Mouse (Mus musculus): Measurements from ENCODE around the gene Ncf1. TPM values are rescaled to one million over a fixed set of nuclear protein-coding genes. Genes with fewer than 3 reads are reported as not detected.

The Ncf1 gene
- polyA plus RNA-seq, 1 experiment from 2014 or later = 2.4 TPM

DNA sequence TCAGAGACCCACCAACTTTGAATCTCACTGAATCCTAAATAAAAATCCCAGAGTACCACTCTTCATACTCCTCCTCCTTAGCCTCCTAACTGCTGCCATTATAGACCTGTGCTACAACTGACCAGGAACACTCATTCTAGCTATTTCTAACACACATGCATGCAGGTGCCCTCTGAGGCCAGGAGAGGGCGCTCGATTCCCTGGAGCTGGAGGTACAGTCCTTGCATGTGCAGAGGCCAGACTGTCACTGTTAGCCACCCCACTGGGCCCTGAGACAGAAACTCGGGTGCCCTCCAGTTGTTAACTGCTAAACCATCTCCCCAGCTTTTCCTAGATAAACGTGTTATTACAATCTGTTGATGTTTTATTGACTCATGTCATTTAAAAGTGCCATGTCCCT is 56.2 kb downstream of the Ncf1 start:
- WGBS = 50% methylated on average over 4 of the region's 4 CpGs
- Histone ChIP-seq H3K36me3 (ENCODE audit: insufficient read depth, low read length) (0 out of 2 replicates have a peak, but pooled peaks cover 11% of the 10 kb centered on the region), H3K27me3 (ENCODE audit: insufficient read depth, low read length) (no peaks in the 10 kb centered on the region), H3K9me3 (replicated peaks; ENCODE audit: low read length) (no peaks in the 10 kb centered on the region), H3K4me3 (replicated peaks; ENCODE audit: low read depth, low read length) (no peak overlapping the region), H3K9ac (ENCODE audit: low read depth, low read length) (no peak overlapping the region), H3K4me2 (ENCODE audit: low read length) (no peak overlapping the region), H3K27ac (no peak overlapping the region), H3K4me1 (replicated peaks; ENCODE audit: insufficient read depth, low read length) (0 out of 2 replicates have a peak, but pooled peaks cover 3% of the 10 kb centered on the region)
- ATAC-seq (replicated peaks; ENCODE audit: low FRiP score, low read depth) = no peak
- DNase-seq (ENCODE audit: low spot score) = peak; percentile 54
- TF ChIP-seq CTCF (IDR thresholded peaks at IDR 0.05; ENCODE audit: low read depth) = peak; percentile 75

DNA sequence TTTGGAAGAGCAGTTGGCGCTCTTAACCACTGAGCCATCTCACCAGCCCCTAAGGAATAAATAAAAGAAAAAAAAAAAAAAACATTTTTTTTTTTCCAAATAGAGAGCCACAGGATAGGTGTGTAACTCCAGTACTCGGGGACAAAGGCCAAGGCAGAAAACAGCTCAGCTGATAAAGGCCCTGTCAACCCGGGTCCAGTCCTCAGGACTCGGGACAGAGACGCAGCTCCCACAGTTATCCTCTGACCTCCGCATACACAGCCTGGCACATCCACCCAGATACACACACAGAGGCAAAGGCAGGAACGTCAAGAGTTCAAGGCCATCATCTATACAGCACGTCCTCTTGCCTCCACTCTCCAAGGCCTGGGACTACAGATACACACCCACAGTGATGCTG is 59.3 kb downstream of the Ncf1 start:
- ATAC-seq (replicated peaks; ENCODE audit: low FRiP score, low read depth) = no peak
- WGBS = 95% methylated on average over 8 of the region's 8 CpGs
- H3K36me3 ChIP-seq (ENCODE audit: insufficient read depth, low read length) = 0 out of 2 replicates have a peak, but pooled peaks cover 11% of the 10 kb centered on the region

More for the DNA sequence above, 59.3 kb downstream of the Ncf1 start:
- H3K9me3 ChIP-seq (replicated peaks; ENCODE audit: low read length) = no peaks in the 10 kb centered on the region
- H3K4me1 ChIP-seq (replicated peaks; ENCODE audit: insufficient read depth, low read length) = no peaks in the 10 kb centered on the region
- H3K27me3 ChIP-seq (ENCODE audit: insufficient read depth, low read length) = no peaks in the 10 kb centered on the region
- no peak overlapping the region for H3K4me2 ChIP-seq (ENCODE audit: low read length)
- no peak overlapping the region for H3K4me3 ChIP-seq (replicated peaks; ENCODE audit: low read depth, low read length)
- no peak for DNase-seq (ENCODE audit: low spot score)
- H3K9ac ChIP-seq (ENCODE audit: low read depth, low read length) = no peak overlapping the region
- TF ChIP-seq CTCF (IDR thresholded peaks at IDR 0.05; ENCODE audit: low read depth) = no peak
- H3K27ac ChIP-seq = no peak overlapping the region

Other genes with a start within 250 kb of the Ncf1 start
- gene Castor2, start 129.9 kb downstream of the Ncf1 start, polyA plus RNA-seq (2015; fragmentation: Nextera tagmentation; extraction: Ambion mirVana) = 13.0 and 15.8 TPM in 2 replicates
- 32.1 and 33.4 TPM in 2 replicates for gene Rcc1l, start 52.9 kb downstream of the Ncf1 start, polyA plus RNA-seq (2015; fragmentation: Nextera tagmentation; extraction: Ambion mirVana)
- gene Gtf2ird2, start 45.6 kb downstream of the Ncf1 start, polyA plus RNA-seq (2015; fragmentation: Nextera tagmentation; extraction: Ambion mirVana) = 6.1 and 6.9 TPM in 2 replicates
- 145 and 157 TPM in 2 replicates for gene Gtf2i, start 85.1 kb upstream of the Ncf1 start, polyA plus RNA-seq (2015; fragmentation: Nextera tagmentation; extraction: Ambion mirVana)
- gene Gtf2ird1, start 227.1 kb upstream of the Ncf1 start, polyA plus RNA-seq (2015; fragmentation: Nextera tagmentation; extraction: Ambion mirVana) = 46.7 and 49.8 TPM in 2 replicates